Mouse (Mus musculus): ENCODE data around the gene Sipa1l3.

DNA sequence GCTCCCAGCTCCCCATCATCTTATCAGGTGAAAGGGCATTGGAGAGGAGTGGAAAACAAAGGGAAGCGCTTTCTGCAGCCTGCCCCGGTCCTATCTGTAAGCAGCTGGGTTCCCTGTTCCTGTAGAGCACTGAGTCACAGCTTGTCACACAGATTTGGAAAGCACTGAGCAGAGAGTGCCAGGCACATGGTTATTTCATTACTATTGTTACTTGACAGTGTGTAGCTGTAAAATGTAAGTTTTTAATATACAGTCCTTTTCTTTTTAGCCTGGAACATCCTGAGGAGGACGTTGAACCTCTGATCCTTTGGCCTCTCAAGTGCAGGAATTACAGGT, 96.6 kb downstream of the Sipa1l3 start:
- TF ChIP-seq MYOD1 (IDR thresholded peaks at IDR 0.05; ENCODE audit: control insufficient read depth in 1 of 3, insufficient read length in 2 of 3, low read depth in 2 of 3) (no peak), POLR2A (IDR thresholded peaks at IDR 0.05; ENCODE audit: insufficient read length, low read depth) (no peak), REST (IDR thresholded peaks at IDR 0.05; ENCODE audit: insufficient read depth, insufficient read length) (no peak), E2F4 (IDR thresholded peaks at IDR 0.05; ENCODE audit: insufficient read depth) (no peak), POLR2AphosphoS2 (IDR thresholded peaks at IDR 0.05; ENCODE audit: insufficient read length, low read depth) (no peak), TCF12 (IDR thresholded peaks at IDR 0.05; ENCODE audit: insufficient read depth, poor library complexity, severe bottlenecking) (no peak), SRF (IDR thresholded peaks at IDR 0.05; ENCODE audit: control insufficient read depth, insufficient read length, low read depth) (no peak), CEBPB (IDR thresholded peaks at IDR 0.05; ENCODE audit: insufficient read depth, poor library complexity, severe bottlenecking) (no peak)
